Mouse (Mus musculus): Measurements from ENCODE around the gene Erc2. TPM values are rescaled to one million over a fixed set of nuclear protein-coding genes. Genes with fewer than 3 reads are reported as not detected.

Erc2 gene
- polyA plus RNA-seq, 2 experiments from 2014 or later = 0.56 TPM; not detected in 1

DNA sequence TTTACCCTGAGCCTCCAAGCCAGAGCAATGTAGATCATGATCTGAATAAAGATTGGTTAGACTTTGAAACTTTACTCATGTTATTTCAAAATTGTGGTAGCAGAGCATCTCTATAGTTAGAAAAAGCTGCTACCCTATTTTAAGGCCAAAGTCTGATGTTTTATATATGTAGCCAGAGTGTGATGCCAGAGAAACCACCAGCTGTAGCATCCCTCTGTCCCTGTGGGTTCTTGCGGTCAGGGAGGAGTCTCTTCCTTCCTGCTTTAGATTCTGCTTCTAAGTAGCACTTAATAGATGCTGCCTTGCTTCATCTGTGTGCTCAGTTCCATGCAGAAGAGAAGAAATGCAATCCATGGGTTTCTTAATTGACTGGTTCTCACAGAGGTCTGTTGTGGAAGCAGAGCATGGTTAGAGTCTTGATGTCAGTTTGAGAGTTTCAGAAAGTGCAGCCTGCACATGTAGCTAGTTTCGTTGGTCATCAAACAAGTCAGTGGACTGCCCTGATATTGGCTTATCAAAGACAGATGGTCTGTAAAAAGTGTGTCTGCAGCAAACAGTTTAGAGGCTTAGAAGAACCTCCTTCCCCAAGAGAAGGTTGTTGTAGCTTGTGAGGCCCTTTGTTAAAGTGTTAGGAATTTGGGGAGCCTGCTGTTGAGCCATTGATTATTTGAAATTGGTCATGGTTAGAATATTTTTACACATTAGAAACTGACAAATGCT is 156.9 kb downstream of the Erc2 start:
- no peak for ATAC-seq

GRCm38 (mm10) chr14:27781221-27781620 is 159.0 kb downstream of the Erc2 start:
- no peak for ATAC-seq

- no peak for ATAC-seq
These were observed 162.6 kb downstream of the Erc2 start for GRCm38 (mm10) chr14:27784826-27785225.

- no peak for ATAC-seq
These were observed 163.3 kb downstream of the Erc2 start for GRCm38 (mm10) chr14:27785562-27785961.

DNA sequence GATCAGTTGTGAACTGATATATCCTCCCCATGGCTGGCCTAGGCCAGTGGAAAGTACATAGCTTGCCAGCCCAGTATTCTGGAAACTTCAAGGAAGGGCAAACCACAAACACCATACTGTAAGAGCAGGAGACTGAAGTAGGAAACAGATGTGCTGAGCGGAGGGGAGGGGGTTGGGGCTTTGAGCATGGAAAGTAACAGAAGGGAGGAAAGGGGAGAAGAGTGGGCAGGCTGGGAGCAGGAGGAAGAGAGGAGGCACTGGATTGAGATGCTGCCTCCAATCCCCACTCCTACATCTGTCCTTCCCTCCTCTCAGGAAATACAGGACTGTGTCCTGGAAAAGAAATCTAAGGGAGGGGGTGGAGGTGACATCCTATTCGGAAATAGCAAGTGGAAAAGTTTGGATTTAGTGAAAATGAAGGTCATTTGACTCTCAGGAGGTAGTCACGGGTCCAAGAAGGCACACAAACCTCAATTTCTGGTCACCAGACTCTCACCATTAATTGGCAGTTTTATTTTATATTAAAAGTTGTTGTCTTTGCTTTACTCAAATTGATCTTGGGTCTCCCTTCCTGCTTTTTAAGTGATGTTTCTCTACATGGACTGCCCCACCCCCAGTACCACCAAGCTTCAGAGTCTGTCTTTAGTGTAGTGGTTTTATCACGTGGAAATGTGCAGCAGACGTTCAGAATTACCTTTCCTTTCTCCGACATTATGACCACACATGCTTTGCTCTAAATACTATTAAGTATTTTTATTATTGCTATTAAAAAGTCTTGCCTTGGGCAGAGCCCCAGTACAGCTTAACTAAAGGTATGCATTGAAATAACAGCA is 167.1 kb downstream of the Erc2 start:
- no peak for ATAC-seq

GRCm38 (mm10) chr14:27798184-27798934 is 176.1 kb downstream of the Erc2 start:
- ATAC-seq = no peak

DNA sequence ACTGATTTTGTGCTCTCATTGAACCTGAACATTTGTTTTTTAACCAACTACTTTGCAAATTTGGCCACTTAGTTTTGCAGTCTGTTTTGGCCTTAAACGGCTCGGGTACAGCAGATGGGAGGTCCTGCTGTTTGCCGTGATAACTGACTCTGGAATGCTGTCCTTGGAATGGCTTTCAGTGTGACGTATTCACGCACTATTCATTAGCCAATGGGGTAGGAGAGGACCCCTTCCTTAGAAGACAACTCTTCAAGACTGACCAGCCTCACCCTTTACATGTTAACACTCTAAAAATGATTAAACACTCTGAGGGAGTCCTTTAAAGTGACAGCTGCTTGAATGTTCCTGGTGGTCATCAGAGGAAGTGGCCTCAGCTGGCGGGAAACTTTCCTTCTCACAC is 178.5 kb downstream of the Erc2 start:
- no peak for ATAC-seq

DNA sequence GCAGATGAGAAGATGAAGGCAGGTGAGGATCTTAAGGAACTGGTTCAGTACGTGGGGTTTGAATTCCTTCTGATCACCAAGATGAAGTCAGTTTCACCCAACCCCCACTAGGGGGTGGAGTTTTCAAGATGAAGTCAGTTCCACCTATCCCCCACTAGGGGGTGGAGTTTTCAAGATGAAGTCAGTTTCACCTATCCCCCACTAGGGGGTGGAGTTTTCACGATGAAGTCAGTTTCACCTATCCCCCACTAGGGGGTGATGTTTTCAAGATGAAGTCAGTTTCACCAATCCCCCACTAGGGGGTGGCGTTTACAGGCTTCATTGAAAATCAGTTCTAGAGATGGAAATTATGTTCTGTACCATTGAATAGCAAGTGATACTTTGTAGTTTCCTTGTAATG is 181.7 kb downstream of the Erc2 start:
- ATAC-seq = peak; percentile 14

DNA sequence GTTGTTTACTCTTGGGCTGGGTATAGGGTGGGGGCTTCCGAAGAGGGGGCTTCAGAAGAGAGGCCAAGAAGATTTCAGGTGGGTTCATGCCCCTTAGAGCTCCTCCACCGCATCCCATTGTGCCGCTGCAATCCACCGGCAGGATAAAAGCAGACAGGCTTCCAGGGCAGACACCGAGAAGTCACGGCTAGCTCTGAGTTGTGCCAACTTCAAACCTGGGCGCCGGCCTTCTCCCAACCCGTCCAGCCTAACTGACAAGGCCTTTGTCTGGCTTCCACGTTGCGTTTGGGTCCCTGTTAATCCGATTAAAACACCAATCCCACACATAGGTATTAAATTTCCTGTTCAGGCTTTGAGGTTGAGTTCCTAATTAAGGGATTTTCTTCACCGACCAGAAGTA is 182.8 kb downstream of the Erc2 start:
- no peak for ATAC-seq

DNA sequence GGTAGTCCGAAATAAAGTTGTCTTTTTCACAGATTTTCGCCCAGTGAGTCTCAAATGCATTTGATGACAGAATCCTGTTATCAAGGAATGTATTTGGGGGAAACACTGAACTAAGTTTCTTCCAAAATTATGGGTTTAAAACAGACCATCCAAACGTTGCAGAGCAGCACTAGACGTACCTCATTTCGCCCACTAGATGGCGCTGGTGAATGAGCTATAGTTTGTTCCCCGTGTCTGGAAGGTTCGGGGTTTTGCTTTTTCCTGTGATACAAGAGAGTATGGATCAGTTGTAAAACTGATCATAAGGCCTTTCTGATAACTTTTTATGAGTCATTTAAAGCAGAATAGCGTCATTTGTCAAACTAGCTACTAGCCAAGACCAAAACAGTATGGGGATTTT is 185.9 kb downstream of the Erc2 start:
- no peak for ATAC-seq

GRCm38 (mm10) chr14:27808523-27809114 is 186.4 kb downstream of the Erc2 start:
- no peak for ATAC-seq

GRCm38 (mm10) chr14:27810790-27811189 is 188.6 kb downstream of the Erc2 start:
- ATAC-seq = no peak

DNA sequence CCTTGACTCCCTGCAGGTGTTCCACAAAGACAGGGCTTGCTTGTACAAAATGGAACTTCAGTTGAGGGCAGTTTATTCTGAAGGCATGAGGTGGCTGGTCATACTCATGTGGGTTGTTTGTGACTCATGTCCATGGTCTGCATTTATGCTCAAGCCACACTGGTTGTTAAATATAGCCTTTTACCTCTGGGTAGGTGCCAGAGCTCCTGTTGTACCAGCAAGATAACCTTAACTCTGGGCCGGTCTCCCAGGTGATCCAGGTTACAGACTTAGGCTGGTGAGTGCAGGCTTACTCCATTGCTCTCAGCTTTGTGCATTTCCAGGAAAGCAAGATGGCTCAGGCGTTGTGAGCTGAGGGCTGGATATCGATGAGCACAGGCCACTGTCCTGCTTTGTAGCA is 189.4 kb downstream of the Erc2 start:
- no peak for ATAC-seq

GRCm38 (mm10) chr14:27815739-27816138 is 193.5 kb downstream of the Erc2 start:
- ATAC-seq = no peak

DNA sequence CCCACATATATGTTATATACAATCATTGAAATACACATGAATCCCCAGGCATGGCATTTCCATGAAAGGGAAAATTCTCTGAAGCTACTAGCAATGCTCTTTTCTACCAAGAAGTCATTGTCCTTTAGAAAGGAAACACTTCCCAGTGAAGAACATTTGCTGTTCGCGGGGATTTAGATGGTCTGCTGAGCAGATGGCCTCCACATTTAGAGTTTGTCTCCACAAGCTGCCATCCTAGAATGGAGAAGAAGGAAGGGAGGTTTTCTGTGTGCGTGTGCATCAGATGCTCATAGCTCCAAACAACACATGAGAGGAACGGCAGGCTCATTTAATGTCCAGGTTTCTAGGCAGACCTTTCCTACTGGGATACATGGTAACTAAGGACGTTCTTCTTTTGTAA is 196.8 kb downstream of the Erc2 start:
- no peak for ATAC-seq

DNA sequence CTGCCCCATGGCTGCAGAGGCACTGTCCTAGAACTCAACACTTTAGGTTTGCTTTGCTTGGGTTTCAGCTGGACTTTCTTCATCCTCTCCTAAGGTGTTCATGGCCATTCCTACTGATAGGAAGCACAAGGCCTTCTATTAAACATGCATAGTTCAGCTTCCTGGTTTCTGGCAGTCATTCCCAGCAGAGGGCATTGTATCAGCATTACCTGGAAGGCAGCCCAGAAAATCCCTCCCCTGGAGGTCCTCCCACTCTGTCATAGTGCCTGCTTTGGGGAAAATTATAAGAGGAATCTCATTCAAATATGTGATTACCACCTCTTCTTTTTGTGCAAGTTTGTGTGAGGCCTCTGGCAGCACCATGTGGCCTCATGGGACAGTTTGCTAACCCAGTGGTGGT is 199.6 kb downstream of the Erc2 start:
- ATAC-seq = no peak

DNA sequence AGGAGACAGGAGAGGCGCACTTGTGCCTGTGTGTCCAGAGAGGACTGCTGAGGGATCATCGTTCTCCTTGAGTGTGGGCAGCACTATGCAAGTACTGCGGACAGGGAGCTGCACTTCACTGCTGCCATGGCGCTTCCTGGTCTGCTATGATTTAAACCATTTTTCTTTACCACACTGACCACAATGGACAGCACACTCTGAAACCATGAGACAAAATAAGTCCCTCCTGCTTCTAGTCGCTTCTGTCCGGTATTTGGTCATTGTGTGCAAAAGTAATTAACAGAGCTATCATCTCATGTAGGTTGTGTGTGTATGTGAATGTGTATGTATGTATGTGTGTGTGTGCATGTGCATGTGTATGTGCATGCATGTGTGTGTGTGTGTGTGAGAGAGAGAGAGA is 200.3 kb downstream of the Erc2 start:
- no peak for ATAC-seq

GRCm38 (mm10) chr14:27823048-27823447 is 200.8 kb downstream of the Erc2 start:
- ATAC-seq = no peak

DNA sequence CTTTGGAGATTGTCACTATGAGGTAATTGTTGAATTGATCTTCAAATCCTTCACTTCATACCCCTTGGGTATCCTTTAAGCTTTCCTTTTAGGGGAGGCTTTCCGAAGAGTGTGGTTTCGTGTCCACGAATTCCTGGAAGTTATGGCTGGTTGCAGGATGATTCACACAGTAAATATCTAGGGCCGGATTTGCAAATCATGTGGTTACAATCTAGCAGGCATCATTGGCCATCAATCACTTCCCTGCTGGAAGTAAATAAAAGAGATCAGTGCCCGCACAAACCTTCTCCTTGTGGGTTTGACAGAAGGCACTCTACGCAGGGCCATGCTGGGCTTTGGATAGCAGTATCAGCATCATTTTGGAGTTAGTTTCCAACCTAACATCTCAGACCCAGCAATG is 201.7 kb downstream of the Erc2 start:
- no peak for ATAC-seq

DNA sequence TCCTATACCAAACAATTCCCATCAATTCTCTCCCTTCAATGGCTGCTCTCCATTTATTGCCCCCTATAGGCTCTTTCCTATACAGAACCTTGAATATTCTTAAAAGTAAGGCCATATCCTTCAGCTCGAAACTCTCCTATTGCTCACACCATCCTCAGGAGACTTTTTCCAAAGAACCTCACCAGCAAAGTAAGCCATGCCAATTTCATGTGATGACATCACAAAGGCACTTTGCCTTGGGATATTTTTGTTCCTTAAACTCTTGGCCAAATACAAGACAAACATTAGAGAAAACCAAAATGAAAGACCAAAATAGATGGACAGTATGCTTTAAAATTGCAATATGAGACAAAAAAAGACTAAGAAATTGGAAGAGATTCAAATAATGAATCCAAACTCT is 204.6 kb downstream of the Erc2 start:
- no peak for ATAC-seq

DNA sequence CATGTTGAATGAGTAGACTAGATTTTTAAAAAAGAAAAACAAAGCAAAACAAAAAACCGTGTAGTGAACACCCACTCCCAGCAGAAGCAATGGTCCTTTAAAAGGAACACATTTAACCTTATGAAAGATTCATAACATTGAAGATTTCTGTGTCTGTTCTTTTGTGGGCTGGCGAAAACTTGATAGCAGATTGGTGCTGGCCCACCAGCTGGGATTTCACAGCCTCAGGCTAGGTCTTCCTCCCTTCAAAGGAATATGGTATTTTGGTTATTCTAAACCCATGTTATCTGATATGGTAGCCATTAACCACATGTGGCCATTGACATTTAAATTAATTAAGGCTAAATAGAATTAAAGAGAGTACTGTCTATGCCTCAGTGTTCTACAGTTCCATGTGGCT is 205.9 kb downstream of the Erc2 start:
- ATAC-seq = no peak

DNA sequence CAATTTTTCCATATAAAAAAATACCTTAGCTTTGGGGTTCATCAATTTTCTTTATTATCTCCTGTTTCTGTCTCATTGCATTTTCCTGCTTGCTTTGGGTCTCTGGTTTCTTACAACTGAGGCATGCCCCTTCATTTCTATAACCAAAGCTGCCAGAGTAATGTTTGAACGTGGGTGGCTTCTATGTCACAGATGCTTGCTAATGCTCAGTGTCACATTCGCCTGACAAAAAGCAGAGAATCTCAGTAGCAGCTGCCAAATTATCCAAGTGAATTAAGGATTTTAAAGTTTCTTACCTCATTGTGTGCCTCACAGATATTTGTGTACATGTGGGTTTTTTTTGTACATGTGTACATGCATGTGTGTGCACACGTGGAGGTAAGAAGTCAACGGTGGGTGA is 210.0 kb downstream of the Erc2 start:
- no peak for ATAC-seq

DNA sequence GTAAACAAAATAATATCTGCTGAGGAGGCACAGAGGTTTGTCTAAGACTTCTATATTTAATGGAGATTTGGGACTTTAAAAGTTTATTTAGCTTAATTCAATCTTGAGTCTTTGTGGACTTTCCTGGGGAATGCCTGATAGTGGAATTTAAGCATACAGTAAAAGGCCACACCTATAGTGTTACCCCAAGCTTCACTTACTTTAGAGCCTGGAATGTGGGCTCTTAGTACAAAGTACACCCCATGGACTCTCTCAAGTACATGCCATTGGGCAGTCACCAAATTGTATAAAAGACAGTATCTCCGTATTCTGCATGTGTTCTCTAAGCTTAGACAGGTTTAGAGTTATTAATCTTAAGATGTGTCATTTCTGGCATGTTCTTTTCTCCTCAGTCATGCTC is 213.1 kb downstream of the Erc2 start:
- ATAC-seq = no peak
